Mouse (Mus musculus) neutrophil, adult 5-6 weeks (primary cell): ENCODE results near the gene Lpin3. TPM values are rescaled to one million over a fixed set of nuclear protein-coding genes. Genes with fewer than 3 reads are reported as not detected.

ENCODE experiments used
- ATAC-seq: fragments of 151-379, 151-347 bp; 2 replicates; pipeline ENCODE4 v1.8.0; 2017; ENCODE audit warnings: mild to moderate bottlenecking, moderate TSS enrichment; ENCODE audit not compliant: insufficient number of reproducible peaks, poor library complexity, low FRiP score, severe bottlenecking; ENCODE audit errors: extremely low read depth
- total RNA-seq: library from RNA; stranded (forward); fragments of 200-1000 nt; gene quantifications from 2 replicates; pipeline ENCODE4 v1.2.3, GENCODE M21; 2017

The Lpin3 gene
- total RNA-seq, 1 experiment from 2014 or later, result not detected

DNA sequence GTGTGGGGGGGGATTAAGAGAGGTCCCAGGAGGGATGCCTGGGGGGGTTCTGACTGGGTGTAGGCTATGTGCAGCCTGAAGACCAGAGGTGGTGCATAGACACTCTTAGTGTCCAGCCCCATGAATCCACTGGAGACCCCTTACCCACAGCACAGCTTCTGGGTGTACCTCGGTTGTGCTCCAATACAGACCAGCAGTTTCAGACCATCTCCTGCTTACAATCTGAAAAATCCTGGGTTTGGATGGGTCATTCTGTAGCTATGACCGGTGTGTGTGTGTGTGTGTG is 38.4 kb downstream of the Lpin3 start:
- no peak for ATAC-seq

DNA sequence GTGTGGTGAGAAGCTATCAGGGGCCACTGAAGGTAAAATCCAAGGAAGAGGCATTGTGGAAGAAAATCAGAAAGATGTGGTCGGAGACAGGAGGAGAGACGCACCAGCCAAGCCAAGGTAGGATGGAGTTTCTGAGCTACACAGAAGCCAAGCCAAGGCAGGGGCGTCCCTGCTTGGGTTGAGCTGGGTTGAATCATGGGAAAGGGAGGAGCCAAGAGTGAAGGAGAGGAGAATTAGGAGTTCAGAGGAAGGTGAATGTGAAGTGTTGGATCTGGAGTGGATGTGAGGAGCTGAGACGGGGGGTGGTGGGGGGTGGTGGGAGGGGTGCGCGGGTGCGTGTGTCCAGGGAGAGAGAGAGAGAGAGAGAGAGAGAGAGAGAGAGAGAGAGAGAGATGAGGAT is 40.8 kb downstream of the Lpin3 start:
- no peak for ATAC-seq

DNA sequence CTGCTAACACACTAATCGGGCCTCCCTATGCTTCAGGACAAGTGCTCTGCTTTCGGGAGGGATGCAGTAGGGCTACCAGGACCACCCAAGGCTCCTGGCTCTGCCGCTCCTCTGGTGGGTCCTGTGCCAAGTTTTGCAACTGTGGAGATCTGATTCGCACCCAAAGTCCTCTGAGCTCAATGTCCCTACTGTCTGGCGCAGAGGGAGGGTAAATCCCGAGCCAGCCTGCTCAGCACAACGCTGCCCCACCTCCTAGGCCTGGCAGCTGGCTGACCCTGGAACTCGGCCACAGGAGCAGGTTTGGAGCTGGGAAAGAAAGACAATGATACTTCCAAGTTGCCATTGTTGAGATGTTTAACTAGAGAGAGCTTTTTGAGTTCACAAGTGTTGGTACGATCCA is 44.7 kb downstream of the Lpin3 start:
- ATAC-seq, result no peak

DNA sequence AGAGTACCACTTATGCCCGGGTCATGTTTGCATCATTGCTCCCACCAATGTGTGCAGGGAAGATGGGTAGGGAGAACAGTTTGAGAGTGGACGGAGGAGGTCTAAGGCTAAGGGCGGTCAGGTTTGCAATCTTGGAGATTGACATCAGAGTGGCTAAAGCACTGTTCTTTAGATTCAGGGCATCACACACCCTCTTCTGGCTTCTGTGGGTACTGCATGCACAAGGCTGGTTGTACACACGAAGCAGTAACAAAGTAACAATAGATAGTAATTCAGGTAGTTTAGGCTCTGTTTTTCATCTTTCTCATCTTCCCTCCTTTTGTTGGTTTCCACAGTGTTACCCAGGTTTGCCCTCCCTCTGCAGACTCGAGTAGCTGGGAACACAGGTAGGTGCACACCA is 50.9 kb downstream of the Lpin3 start:
- no peak for ATAC-seq

DNA sequence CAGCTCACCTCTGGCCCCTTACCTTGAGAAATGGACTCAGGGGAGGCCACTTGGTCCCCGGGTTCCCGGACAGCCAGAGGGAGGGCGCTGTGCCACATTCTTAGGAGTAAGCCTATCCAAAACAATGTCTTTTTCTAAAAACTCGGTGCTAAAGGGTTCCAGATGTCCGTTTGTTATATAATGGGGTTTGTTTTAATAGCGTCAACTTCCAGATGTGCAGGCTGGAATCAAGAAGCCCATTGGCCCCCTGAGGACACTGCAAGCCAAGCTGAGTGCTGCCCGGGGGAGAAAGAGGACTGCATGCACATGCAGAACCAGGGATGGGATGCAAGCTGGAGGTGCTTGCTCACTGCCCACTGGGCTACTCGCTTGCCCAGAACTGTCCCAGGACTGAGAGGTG is 51.9 kb downstream of the Lpin3 start:
- no peak for ATAC-seq

DNA sequence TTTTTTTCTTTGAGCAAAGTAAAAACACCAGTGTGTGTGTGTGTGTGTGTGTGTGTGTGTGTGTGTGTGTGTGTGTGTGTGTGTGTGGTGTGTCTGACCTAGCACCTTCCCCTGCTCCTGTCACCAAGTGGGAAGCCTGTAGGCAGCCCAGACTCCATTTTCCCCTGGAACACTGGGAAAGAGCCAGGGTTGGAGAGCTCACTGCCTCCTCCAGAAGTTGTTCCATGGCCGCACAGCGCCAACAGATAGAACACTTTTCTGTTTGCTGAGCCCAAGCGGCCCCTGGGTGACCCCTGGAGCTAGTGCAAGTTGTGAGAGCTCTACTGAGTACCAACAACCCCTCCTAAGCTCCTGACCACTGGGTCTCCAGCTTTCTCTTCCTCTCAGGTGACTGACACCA is 52.5 kb downstream of the Lpin3 start:
- no peak for ATAC-seq

DNA sequence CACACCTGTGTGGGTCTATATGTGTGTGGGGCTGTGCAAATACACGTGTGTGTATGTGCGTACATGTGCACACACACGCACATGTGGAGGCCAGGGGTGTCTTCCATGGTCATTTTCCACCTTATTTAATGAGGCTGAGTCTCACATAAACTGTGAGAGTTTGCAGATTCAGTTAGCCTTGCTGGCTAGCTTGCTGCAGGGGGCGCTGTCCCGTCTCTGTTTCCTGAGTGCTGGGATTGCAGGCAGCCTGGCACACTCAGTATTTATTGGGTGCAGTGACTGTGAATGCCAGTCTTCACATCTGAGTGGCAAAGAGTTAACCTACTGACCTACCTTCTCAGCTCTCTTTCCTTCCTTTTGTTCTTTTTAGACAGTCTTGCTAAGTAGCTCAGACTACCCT is 53.4 kb downstream of the Lpin3 start:
- no peak for ATAC-seq

DNA sequence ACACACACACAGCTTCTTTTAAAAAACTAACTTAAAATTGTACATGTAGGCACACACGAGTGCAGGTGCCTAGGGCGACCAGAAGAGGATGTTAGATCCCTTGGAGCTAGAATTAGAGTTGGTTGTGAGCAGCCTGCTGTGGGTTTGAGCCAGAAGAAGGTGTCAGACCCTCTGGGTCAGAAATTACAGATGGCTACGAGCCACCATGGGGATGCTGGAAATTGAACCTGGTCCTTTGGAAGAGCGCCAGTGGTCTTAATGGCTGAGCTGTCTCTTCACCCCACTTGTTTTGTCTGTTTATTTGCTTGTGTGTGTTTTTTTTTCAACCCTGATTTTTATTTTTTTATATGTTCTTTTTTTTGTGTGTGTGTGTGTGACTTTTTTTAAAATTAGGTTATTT is 54.0 kb downstream of the Lpin3 start:
- no peak for ATAC-seq

DNA sequence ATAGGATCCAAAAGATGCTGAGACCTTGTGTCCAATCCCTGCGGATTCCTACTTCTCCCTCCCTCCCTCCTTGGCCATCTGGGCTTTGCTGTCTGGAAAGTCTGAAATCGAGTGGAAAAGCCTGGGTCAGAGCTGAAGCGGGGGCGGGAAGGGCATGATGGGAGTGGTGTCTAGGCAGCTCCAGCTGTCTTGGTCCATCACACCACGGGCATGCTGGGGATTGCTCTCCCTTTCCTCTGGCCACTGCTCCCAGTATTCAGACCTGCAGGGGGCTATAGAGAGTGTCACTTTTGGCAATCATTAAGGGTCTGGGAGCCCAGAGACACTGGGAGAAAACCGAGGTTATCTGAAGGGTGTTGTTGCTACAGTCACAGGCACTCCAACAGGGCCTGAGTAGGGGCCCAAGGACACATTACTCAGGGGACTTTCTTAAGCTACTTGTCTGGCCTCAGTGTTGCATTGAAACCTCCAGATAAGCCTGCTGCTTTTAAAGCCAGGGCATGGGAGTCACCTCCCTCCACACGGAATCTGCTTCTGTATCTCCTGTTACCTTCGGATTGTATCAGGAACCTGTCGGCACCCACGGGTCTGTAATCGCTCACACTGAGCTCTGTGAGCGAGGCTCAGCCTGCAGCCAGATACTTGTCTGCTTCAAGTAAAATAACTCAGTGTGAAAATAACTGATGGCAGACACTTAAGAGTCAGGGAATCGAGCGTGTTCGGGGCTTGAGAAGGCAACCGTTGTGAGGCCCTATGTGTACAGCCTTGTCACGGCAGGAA is 60.6 kb downstream of the Lpin3 start:
- no peak for ATAC-seq

DNA sequence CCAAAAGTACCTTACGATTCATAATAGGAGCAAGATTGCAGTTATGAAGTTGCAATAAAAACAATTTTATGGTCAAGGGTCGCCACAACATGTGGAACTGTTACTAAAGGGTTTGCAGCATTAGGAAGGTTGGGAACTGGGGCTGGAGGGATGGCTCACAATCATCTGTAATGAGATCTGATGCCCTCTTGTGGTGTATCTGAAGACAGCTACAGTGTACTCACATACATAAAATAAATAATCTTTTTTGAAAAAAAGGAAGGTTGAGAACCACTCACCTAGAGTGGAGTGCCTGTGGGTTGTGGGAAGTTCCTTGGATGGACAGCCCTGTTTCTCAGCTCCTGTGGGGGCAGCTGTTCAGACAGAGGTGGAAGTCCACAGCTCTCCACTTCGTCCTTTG is 62.0 kb downstream of the Lpin3 start:
- no peak for ATAC-seq

DNA sequence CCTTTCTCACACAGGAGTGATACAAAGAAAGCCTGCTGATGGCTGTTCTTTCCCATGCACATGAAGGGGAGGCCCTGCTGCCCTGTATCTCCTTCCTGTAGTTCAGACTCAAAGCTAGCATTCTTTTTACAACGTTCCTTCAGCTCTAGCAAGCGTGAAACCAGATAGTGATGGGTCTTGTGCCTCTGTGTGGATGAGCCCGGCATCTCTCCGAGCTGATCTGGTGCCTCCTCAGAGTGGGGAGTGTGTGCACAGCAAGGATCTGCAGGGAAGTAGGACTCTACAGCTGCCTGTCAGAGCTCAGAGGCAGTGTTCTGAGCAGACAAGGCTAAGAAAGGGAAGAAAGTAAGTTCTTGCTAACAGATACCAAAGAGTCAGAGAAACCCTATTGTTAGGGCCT is 71.1 kb downstream of the Lpin3 start:
- no peak for ATAC-seq

DNA sequence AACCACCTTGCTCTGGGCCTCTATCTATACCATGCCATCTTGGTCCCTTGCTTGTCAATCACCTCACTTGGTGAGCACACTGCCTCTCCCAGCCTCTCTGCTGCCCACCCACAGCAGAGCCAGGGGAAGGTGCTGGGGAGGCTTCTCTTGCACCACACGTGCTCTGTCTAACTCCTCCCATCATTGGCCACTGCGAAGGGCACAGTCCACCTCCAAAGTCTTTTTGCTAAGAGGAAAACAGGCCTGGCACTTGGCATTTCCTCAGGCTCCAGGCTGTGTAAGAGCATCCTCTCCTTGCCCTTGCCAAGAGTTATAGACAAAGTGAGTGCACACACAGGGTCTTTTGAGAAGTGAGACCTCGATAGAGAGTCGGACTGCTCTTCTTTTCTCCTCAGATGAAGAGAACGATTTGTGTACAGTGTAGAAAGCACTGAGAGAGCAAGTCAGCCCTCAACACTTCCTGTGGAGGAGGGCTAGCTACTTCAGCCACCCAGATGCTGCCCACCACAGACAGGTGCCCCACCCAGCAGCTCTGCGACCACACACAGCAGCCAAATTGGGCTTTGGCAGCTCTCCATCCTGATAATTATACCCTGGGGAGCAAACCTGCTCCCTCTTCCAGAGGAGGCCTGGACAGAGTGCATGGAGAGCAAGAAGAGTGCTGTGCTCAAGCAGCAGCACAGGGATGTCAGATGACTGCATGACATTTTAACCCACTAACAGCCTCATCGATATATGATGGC is 72.8 kb downstream of the Lpin3 start:
- ATAC-seq, result no peak

DNA sequence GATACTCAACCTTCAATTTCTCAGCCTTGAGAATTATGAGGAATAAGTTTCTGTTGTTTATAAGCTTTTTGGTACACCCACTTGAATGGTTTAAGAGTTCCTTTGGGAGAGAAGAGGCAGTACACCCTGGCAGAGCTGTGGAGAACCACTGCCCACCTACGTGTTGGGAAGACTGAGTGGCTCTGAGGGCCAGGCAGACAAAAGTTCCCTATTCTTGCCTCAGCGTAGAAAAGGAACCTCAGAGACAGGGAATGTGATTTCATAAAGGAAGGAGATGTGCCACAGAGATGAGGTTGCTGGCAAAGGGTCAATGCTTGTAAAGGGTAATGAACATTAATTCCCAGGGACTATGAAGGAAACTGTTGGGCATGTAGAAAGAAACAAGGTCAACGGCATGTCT is 74.1 kb downstream of the Lpin3 start:
- ATAC-seq, result no peak

DNA sequence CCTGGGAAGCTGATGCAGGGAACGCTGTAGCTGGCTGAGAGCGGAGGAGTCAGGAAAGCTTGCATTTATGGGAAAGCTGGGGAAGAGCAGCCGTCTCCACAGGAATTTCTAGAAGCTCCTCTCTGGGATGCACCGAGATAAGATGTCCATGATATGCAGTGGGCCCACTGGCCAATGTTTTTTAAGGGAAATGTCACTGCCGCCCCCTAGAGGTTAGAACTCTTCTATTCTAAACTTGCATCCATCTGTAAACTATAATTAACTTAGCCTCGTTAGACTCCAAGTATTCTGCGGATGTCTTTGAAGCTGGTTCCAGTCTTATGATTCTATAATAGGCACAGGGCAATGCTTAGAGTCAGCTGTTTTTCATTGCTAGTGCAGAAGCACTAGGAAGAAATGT is 74.9 kb downstream of the Lpin3 start:
- ATAC-seq, result no peak

Other genes with a start within 250 kb of the Lpin3 start
- 121 and 127 TPM in 2 replicates for gene Top1, start 234.8 kb upstream of the Lpin3 start, total RNA-seq
- 58.1 and 67.6 TPM in 2 replicates for gene Plcg1, start 149.4 kb upstream of the Lpin3 start, total RNA-seq
- gene Zhx3, start 7.7 kb upstream of the Lpin3 start, total RNA-seq, result 2.2 and 4.3 TPM in 2 replicates
- gene Emilin3, start 31.7 kb downstream of the Lpin3 start, total RNA-seq, result not detected in 2 replicates
- 82.5 and 94.7 TPM in 2 replicates for gene Chd6, start 228.4 kb downstream of the Lpin3 start, total RNA-seq